Mouse (Mus musculus) lung, postnatal 10 days (tissue): ENCODE data around the gene Ccdc153.
A peak's percentile ranks its signal among the peaks of the same experiment; 100 is the strongest.

ENCODE experiments used
- DNase-seq: peaks from one replicate; pipeline ENCODE4 v3.0.0; 2021

The Ccdc153 gene

DNA sequence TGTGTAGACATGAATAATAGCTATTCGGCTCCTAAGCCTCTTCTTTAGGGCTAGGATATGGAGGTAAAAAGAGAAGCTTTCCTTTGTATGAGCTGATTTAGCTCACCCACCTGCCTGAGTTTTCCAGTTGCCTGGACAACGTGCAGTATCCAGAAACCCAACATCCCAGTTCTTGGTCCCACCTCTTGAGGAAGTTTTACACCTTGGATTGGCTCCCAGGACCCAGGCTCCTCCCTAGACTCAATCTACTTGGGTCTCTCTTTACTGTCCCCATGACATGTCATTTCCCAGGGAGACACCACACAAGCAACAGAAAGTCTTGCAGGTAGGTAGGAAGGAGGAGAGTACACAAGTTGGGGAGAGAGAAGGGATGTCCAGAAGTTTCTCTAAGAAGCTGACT, at the start of gene Ccdc153:
Gene Ccdc153, plus strand, starts transcription at position 278 of the 400 bp plus-strand sequence.
- no peak for DNase-seq

GRCm38 (mm10) chr9:44191166-44191565, 49.3 kb upstream of the Ccdc153 start:
- peak; percentile 16 for DNase-seq

DNA sequence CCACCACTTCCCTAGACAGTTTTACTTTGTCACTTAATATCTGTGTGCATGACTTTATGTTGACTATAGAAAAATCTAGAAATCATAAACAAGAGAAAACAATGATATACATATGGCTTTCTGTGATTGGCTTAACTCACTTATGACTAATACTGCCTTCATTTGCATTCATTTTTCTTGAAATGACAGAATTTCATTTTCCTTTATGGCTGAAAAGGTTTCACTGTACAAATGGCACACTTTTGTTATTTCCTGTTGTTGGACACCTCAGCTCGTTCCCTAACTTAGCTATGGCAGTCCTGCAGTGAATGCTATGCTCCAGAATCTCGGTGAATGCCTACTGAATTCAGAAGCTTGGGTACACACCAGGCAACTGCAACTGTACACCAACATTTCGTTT, 48.2 kb upstream of the Ccdc153 start:
- DNase-seq = no peak

DNA sequence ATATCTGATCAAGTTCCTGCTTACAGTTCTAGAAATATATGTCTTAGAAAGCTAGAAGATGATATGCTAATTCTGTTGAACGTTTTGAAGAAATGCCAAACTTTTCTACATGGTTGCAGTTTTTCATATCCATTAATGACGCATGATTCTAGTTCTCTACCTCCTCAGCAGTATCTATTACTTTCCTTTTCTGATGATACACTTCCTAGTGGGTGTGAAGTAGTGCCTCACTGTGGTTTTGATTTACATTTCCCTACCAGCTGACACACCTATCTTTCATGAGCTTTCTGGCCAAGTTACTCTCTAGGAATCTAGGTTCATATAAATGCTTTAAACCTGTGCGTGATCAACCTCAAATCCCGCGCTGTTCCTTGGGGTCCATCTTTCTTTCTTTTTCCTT, 47.7 kb upstream of the Ccdc153 start:
- DNase-seq = no peak

GRCm38 (mm10) chr9:44194000-44194399, 46.5 kb upstream of the Ccdc153 start:
- no peak for DNase-seq

GRCm38 (mm10) chr9:44196354-44196753, 44.1 kb upstream of the Ccdc153 start:
- DNase-seq = no peak

DNA sequence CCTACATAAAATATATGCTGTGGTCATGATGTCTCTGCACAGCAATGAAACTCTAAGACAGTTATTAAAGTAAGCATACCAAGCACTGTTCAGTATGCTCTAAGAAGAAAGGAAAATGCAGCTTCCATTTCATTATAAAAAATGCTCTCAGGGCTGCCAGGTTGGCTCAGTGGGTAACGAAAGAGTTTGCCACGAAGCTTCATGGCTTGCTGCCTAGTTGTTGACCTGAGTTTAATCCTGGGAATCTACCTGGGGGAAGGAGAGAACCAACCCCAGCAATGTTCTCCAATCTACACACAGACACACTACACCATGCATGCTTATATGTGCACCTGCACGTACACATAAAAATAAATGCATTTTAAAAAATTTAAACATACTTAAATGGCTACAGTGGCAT, 41.3 kb upstream of the Ccdc153 start:
- DNase-seq = no peak

- DNase-seq = peak; percentile 21
Observed at GRCm38 (mm10) chr9:44199580-44199979, 40.9 kb upstream of the Ccdc153 start.

GRCm38 (mm10) chr9:44200458-44200857, 40.0 kb upstream of the Ccdc153 start:
- no peak for DNase-seq

- DNase-seq = no peak
Observed at GRCm38 (mm10) chr9:44207840-44208239, 32.6 kb upstream of the Ccdc153 start.

GRCm38 (mm10) chr9:44209416-44209815, 31.1 kb upstream of the Ccdc153 start:
- DNase-seq = no peak

DNA sequence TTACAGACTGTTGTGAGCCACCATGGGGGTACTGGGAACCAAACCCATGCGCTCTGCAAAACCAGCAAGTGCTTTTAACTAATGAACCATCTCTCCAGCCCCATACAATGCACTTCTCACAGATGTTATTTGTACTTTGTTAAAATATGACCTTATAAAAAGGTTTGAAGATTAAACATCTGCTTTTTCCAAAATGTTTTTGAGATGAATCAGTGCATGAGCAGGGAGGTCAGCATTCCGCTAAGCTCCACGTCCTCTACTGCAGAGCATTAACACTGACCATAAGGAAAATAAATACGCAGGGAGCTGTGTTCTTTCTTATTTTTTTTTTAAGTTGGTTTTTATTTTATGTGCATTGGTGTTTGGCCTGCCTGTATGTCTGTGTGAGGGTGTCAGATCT, 28.1 kb upstream of the Ccdc153 start:
- DNase-seq = no peak

- DNase-seq = no peak
Observed at GRCm38 (mm10) chr9:44213538-44213937, 26.9 kb upstream of the Ccdc153 start.

DNA sequence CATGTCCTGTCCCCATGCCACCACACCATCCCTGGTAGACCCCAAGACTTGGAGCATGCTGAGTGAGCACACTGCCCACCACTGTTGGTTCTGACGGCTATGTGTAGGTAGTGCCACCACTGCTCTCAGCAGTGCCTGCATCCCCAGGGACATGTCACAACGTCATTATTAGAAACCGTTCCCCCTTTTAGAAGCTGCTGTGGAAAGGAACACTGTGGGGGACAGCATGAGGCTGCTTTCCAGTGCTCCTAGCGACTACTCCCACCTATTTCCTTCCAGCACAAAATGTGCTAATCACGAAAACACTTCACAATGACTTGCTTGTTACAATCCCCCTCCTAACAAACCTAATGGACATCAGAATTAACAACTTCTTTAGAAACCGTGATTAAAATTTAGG, 14.5 kb upstream of the Ccdc153 start:
- no peak for DNase-seq

- no peak for DNase-seq
Observed at GRCm38 (mm10) chr9:44231609-44232008, 8.9 kb upstream of the Ccdc153 start.

- DNase-seq = no peak
Observed at GRCm38 (mm10) chr9:44233021-44233801, 7.3 kb upstream of the Ccdc153 start.

DNA sequence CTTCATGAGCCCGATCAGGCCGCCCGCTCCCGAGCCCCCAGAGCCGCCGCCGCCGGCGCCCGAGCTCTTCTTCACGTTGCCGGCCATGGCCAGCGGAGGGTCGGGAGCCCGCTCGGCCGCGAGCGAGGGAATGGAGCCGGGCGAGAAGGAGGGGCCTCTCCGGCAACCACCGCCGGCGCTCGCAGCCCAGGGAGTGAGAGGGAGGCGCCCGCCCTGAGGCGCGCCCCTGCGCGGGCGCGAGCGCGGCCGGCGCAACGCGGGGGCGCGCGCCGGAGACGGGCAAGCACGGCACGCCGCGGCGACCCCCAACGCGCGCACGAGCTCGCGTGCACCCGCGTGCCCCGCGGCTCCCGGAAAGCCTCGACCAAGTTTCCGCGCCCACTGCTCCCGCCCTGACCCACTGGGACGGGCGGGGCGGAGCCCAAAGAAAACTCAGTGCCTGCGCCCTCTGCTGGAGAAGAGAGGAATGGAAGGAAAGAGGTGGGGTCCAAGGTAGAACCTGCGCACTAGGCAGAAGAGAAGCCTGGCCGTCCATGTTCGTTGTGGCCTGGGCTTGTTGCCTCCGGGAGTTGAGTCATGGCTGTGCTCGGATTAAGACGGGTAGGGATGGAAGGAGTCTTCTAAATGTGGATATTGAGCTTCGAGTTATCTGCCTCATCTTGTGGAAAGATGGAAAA, 6.5 kb upstream of the Ccdc153 start, which contains the start of gene Cbl:
Gene Cbl, minus strand, starts transcription at position 248 of the 677 bp plus-strand sequence.
- DNase-seq = peak; percentile 99

GRCm38 (mm10) chr9:44234479-44235427, 5.7 kb upstream of the Ccdc153 start:
- DNase-seq = peak; percentile 68

- DNase-seq = no peak
Observed at GRCm38 (mm10) chr9:44236601-44237000, 3.9 kb upstream of the Ccdc153 start.

DNA sequence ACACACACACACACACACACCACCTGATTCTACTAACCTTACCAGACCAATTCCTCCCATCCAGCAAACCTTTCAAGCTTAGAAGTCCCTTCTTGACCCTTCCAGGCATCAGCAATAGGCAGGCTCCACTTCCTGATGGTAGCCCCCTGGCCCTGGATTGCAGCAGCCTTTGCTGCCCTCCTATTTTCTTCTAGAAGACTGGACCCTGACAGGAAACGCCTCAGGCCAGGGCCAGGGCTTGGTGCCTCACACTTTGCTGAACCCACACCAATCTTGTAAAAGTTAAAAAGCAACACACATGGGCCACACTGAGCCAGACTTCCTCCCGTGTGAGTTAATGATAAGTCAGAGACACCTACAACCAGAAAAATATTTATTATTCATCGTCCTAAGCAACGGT, 3.3 kb upstream of the Ccdc153 start:
- no peak for DNase-seq

DNA sequence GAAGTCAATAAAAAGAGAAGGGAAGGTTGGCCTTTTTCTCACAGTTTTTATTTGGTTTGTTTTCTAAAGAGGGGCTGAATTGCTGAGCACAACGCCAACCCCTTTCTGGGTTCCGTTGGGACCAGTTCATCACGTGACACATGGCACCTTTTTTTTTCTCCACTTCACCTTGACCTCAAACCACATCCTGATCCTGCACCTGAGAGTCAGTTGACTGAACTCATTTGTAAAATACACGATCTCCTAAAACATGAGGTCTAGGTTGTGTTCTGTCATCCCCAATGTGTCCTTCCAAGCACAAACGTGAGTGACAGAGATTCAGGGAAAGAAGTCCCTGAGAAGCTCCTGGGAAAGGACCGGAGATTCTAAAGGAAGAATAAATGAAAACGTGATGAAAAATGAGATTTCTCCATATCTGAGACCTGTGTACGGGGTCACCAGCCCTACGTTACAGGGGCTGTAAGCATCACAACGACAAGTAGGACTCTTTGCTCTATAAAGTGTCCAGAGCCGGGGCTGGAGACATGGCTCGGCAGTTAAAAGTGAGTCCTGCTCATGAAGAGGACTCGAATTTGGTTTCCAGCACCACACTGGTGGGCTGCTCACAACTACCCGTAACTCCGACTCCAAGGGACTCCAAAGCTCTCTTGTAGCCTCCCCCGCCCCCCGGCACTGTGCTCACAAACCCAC, 1.8 kb upstream of the Ccdc153 start:
- no peak for DNase-seq

DNA sequence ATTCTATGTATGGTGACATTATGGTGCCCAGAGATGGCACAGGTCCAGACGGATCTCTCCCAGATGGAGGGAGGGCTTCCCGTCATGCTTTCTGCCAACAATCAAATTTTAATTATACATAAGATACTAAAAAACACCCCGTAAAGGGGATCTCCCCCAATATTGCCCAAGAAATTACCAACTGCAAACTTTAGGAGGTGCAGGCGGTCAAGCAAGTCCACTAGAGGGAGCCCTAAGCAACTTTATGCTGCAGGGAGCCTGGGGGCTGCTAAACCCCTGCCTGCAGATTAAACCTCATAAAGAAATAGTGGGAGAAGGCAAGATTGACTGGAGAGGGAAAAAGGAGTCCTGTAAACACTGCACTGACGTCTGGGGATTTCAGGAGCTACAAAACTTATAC, 1.0 kb upstream of the Ccdc153 start:
- peak; percentile 72 for DNase-seq

DNA sequence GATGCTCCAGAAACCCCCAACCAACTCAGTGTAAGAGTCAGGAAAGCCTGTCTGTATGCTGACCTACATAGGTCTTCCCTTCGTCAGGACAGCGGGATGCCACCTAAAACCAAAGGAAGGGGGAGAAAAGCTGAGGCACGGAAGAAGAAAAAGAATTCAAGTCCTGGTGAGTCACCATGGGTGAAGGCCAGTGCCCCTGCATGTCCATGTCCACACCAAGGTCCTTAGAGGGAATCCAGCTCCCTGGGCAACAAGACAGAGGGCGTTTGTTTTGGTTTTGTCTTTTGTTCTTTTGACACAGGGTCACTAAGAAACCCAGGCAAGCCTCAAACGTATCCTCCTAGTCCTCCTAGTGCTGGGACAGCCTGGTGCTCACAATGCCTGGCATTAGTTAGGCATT, 435 bp downstream of the Ccdc153 start:
- no peak for DNase-seq
